ENCODE assay signal across 1 mouse cellular context in the genomic region with DNA sequence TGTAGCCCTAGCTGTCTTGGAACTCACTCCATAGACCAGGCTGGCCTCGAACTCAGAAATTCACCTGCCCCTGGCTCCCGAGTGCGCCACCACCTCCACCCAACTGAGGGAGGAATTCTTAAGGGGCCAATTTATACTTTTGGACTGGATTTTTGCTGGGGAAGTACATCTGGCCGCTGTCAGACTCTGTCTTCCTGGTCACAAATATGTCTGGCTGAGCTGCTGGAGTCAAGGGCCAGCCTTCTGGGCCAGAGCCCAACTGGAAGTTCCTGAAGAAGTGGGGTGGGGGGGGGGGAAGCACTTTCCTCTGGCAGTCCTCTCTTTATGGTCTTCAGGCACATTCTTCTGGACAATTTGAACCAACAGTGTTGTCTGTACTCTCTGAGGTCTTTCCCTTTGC.
TF ChIP-seq lines count a peak whose summit lies in the region.

No protein-coding gene starts in this region.

TF ChIP-seq in MEL, 35 proteins besides CTCF, POLR2A, EP300 and RAD21:
- TF ChIP-seq MXI1 (IDR thresholded peaks at IDR 0.05; ENCODE audit: low read depth, low read length) (no peak), MAFK (IDR thresholded peaks at IDR 0.05; ENCODE audit: borderline replicate concordance, low read depth, low read length) (no peak), NRF1 (IDR thresholded peaks at IDR 0.05; ENCODE audit: insufficient read depth, low read depth, low read length, poor library complexity, severe bottlenecking) (no peak), TCF12 (IDR thresholded peaks at IDR 0.05; ENCODE audit: low read depth, low read length) (no peak), SMC3 (IDR thresholded peaks at IDR 0.05; ENCODE audit: low read depth, low read length) (no peak)
